Mouse (Mus musculus): Measurements from ENCODE around the gene Zwilch. TPM values are rescaled to one million over a fixed set of nuclear protein-coding genes. Genes with fewer than 3 reads are reported as not detected.
"Not testable (repeated sequence)": the region's sequence is repeated elsewhere in the genome, so short reads cannot be mapped to it uniquely, and the experiment has no call there.

Zwilch gene
- total and polyA plus RNA-seq, 2 experiments from 2014 or later, result 3.5 to 4.0 TPM

DNA sequence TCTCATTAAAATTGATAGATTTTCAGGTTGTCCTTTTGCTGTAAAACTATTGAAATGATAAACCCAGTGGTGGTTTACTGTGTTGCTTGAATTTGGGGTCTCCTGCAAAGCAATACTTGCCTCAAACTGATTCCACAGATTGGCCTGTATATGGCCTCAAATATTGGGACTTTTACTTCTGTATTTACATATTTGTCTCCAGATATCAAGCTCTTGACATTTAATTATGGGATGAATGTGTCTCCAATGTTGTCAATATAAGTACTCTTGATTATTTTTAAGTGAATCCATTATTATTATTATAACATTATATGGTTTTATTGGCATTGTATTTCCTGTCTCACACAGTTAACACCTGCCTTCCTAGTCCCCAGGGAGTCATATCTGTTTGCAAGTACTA lies 1.4 kb upstream of the Zwilch start:
- peaks cover 7% of the 10 kb centered on the region; the same call in 1 of the 2 replicates for H3K4me1 ChIP-seq (ENCODE audit: insufficient read depth, low read length)
- H3K36me3 ChIP-seq (ENCODE audit: insufficient read depth, low read length), result peaks cover 28% of the 10 kb centered on the region
- H3K9me3 ChIP-seq (ENCODE audit: low read length), result no peaks in the 10 kb centered on the region
- ATAC-seq (no peak), DNase-seq (ENCODE audit: low spot score) (no peak)
- H3K4me2 ChIP-seq (ENCODE audit: low read depth, low read length), result peak overlapping the region; percentile 77
- H3K4me3 ChIP-seq (ENCODE audit: low read length), result peak overlapping the region; percentile 83
- H3K9ac ChIP-seq (replicated peaks; ENCODE audit: low read length), result peak overlapping the region; percentile 82
- 0 out of 2 replicates have a peak overlapping the region, but pooled peaks have one; percentile 85 for H3K27ac ChIP-seq
- H3K27me3 ChIP-seq (ENCODE audit: insufficient read depth, low read length), result no peaks in the 10 kb centered on the region
- no peak for TF ChIP-seq CTCF (IDR thresholded peaks at IDR 0.05; ENCODE audit: low read depth)

DNA sequence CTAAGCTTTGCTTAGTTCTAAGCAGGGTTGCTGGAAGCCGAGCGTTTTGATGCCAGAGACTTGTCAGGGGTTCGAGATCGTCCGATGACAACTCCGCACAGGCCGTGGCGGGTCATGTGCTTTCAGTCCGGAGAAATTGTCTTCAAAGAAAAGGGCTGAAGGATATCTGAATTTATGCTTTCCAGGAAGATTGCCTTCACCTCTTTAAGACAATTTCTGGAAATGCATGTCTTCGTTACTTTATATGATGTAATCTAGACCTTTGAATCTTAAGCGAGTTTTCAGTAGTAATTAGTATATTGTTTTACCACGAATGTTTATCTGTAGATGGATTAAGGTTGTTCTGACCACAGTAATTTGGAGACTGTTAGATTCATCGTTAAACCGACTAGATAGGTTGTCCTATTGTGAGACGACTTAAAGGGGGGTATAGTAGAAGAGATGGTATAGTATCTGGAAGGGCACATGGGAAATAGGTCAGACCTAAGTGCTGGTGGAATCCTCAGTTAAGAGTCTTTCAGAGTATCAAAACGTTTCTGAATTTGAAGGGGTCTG lies 839 bp upstream of the Zwilch start:
- TF ChIP-seq CTCF (IDR thresholded peaks at IDR 0.05; ENCODE audit: low read depth), result no peak
- Histone ChIP-seq H3K36me3 (ENCODE audit: insufficient read depth, low read length) (peaks cover 28% of the 10 kb centered on the region), H3K4me2 (ENCODE audit: low read depth, low read length) (peak overlapping the region; percentile 77), H3K27me3 (ENCODE audit: insufficient read depth, low read length) (no peaks in the 10 kb centered on the region), H3K9ac (replicated peaks; ENCODE audit: low read length) (peak overlapping the region; percentile 82), H3K27ac (peak overlapping the region; percentile 85), H3K4me1 (ENCODE audit: insufficient read depth, low read length) (peaks cover 7% of the 10 kb centered on the region; the same call in 1 of the 2 replicates), H3K9me3 (ENCODE audit: low read length) (no peaks in the 10 kb centered on the region), H3K4me3 (ENCODE audit: low read length) (peak overlapping the region; percentile 83)
- DNase-seq (ENCODE audit: low spot score) (no peak), ATAC-seq (no peak)
- WGBS, result 1% methylated on average over 16 of the region's 16 CpGs

DNA sequence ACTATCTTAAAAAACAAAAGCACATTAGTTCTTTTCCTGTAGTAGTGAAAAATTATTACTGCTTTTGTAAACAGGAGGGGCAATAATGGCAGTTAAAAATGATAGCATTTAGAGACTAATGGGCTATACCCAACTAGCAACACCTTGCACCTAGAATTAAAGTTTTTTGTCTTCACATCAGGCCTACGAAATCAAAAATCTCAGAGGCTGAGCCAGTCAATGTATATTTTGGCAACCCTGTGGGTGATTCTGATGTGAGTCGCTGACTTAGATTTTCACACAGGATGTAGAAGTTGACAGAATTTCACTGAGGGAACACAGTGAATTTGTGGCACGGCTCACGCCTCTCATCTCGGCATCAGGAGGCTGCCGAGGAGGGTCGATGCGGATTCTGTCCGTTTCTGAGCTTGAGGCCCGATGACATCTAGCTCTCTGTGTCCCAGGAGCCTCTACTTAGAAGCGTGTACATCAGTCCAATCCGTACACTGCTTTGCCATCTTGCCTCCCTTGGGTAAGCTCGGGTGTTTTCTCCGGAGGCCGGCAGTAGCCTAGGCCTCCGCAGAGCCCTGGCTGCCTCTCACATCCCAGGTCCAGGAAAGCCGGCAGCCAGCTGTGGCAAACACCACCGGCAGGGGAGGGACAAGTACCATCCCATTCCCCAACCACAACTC lies 624 bp downstream of the Zwilch start:
- no peaks in the 10 kb centered on the region for H3K9me3 ChIP-seq (ENCODE audit: low read length)
- H3K4me3 ChIP-seq (ENCODE audit: low read length), result peak overlapping the region; percentile 83
- H3K4me2 ChIP-seq (ENCODE audit: low read depth, low read length), result peak overlapping the region; percentile 77
- H3K27me3 ChIP-seq (ENCODE audit: insufficient read depth, low read length), result no peaks in the 10 kb centered on the region
- H3K36me3 ChIP-seq (ENCODE audit: insufficient read depth, low read length), result peaks cover 16% of the 10 kb centered on the region
- TF ChIP-seq CTCF (IDR thresholded peaks at IDR 0.05; ENCODE audit: low read depth), result peak; percentile 26; the same call in 1 of the 2 replicates
- no peak for DNase-seq (ENCODE audit: low spot score)
- ATAC-seq, result peak; percentile 59
- 2% methylated on average over 18 of the region's 18 CpGs for WGBS
- H3K9ac ChIP-seq (replicated peaks; ENCODE audit: low read length), result peak overlapping the region; percentile 82
- H3K27ac ChIP-seq, result peak overlapping the region; percentile 85
- peaks cover 7% of the 10 kb centered on the region; the same call in 1 of the 2 replicates for H3K4me1 ChIP-seq (ENCODE audit: insufficient read depth, low read length)

DNA sequence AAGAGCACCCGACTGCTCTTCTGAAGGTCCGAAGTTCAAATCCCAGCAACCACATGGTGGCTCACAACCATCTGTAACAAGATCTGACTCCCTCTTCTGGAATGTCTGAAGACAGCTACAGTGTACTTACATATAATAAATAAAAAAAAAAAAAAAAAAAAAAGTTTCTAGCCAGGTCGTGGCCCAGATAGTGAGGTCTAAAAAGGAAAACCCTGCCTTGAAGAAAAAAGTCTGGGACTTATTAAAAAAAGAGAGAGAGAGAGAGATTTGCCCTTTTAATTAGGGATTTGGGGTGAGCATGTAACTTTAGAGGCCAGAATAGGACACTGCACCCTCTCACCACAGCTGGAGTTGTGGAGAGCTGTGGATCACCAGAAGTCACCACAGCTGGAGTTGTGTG lies 2.9 kb downstream of the Zwilch start:
- H3K4me3 ChIP-seq (ENCODE audit: low read length); H3K9ac ChIP-seq (replicated peaks; ENCODE audit: low read length); H3K4me2 ChIP-seq (ENCODE audit: low read depth, low read length); H3K4me1 ChIP-seq (ENCODE audit: insufficient read depth, low read length); H3K27ac ChIP-seq; DNase-seq (ENCODE audit: low spot score); ATAC-seq; H3K36me3 ChIP-seq (ENCODE audit: insufficient read depth, low read length); H3K27me3 ChIP-seq (ENCODE audit: insufficient read depth, low read length); H3K9me3 ChIP-seq (ENCODE audit: low read length): not testable (repeated sequence)
- 87% methylated on average over 3 of the region's 3 CpGs for WGBS

DNA sequence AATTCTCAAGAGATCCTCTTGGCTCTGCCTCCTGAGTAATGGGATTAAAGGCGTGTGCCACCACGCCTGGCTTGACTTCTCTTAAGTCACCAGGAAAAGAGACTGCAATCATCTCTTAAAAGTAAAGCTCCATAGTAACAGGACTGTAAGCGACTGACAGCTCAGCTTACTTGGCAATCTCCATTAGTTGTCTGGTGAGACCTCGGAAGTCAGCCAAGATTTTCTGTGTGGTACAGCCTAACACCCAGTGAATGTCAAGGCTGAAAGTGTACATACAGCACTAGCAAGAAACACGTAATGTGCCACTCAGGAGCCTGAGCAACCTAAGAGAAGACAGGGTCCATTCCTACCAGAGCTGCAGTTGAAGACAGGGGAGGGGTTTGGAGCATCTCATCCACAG lies 12.4 kb downstream of the Zwilch start:
- no peak overlapping the region for H3K27ac ChIP-seq
- H3K27me3 ChIP-seq (ENCODE audit: insufficient read depth, low read length), result no peaks in the 10 kb centered on the region
- DNase-seq (ENCODE audit: low spot score) (no peak), ATAC-seq (no peak)
- no peaks in the 10 kb centered on the region for H3K36me3 ChIP-seq (ENCODE audit: insufficient read depth, low read length)
- WGBS, result 81% methylated on average over 5 of the region's 5 CpGs
- no peaks in the 10 kb centered on the region for H3K4me1 ChIP-seq (ENCODE audit: insufficient read depth, low read length)
- H3K9me3 ChIP-seq (ENCODE audit: low read length), result no peaks in the 10 kb centered on the region
- no peak for TF ChIP-seq CTCF (IDR thresholded peaks at IDR 0.05; ENCODE audit: low read depth)
- no peak overlapping the region for H3K4me2 ChIP-seq (ENCODE audit: low read depth, low read length)
- H3K4me3 ChIP-seq (ENCODE audit: low read length), result no peak overlapping the region
- no peak overlapping the region for H3K9ac ChIP-seq (replicated peaks; ENCODE audit: low read length)

DNA sequence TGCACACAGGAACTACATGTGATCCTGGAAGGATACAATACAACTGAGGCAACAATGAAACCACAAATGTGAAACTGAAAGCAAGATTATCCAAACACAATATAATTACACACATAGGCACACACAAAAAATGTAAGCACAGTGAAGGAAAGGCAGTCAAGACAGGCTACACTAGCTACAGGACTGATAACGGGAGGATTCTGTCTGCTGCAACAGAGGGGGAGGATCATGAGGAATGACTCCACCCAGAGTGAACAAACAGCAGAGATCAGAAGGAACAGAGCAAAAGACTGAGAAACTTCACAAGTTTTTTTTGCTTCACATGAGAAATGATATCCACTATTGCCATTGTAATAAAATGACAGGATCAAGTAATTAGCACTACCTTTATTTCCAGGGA lies 16.3 kb downstream of the Zwilch start:
- Histone ChIP-seq H3K9ac (replicated peaks; ENCODE audit: low read length) (no peak overlapping the region), H3K4me2 (ENCODE audit: low read depth, low read length) (no peak overlapping the region), H3K36me3 (ENCODE audit: insufficient read depth, low read length) (no peaks in the 10 kb centered on the region), H3K4me1 (ENCODE audit: insufficient read depth, low read length) (no peaks in the 10 kb centered on the region), H3K27ac (no peak overlapping the region), H3K27me3 (ENCODE audit: insufficient read depth, low read length) (no peaks in the 10 kb centered on the region), H3K4me3 (ENCODE audit: low read length) (no peak overlapping the region), H3K9me3 (ENCODE audit: low read length) (no peaks in the 10 kb centered on the region)
- ATAC-seq (no peak), DNase-seq (ENCODE audit: low spot score) (no peak)
- no peak for TF ChIP-seq CTCF (IDR thresholded peaks at IDR 0.05; ENCODE audit: low read depth)
- 86% methylated on average over 1 of the region's 1 CpGs for WGBS

DNA sequence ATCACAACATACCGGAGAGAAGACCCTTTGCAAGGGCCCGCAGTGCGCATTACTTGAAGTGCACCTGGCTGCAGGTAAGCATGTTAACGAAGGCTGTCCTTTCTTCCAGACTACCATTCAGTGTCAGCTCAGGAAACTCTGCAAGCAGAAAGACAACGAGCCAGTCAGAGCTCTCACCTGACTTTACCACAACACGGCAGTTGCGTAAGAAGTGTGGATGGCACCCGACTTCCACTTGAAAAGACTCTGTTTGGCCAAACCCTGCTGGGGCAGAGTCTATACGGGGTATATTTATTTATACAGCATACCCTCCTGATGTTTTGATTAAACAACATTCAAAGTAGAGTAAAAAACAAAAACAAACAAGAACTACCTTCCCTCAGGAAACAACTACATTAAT lies 33.0 kb downstream of the Zwilch start:
- 93% methylated on average over 9 of the region's 9 CpGs for WGBS
- Histone ChIP-seq H3K36me3 (ENCODE audit: insufficient read depth, low read length) (no peaks in the 10 kb centered on the region), H3K27me3 (ENCODE audit: insufficient read depth, low read length) (no peaks in the 10 kb centered on the region), H3K4me3 (ENCODE audit: low read length) (no peak overlapping the region), H3K4me1 (ENCODE audit: insufficient read depth, low read length) (no peaks in the 10 kb centered on the region), H3K4me2 (ENCODE audit: low read depth, low read length) (no peak overlapping the region), H3K9ac (replicated peaks; ENCODE audit: low read length) (no peak overlapping the region), H3K9me3 (ENCODE audit: low read length) (no peaks in the 10 kb centered on the region), H3K27ac (no peak overlapping the region)
- ATAC-seq (no peak), DNase-seq (ENCODE audit: low spot score) (no peak)
- no peak for TF ChIP-seq CTCF (IDR thresholded peaks at IDR 0.05; ENCODE audit: low read depth)
